Mouse (Mus musculus) megakaryocyte, embryonic 14.5 days (primary cell): Measurements from ENCODE around the gene Creg2. TPM values are rescaled to one million over a fixed set of nuclear protein-coding genes. Genes with fewer than 3 reads are reported as not detected.
A peak's percentile ranks its signal among the peaks of the same experiment; 100 is the strongest.

Experiments used
- H3K27me3 ChIP-seq: replicated peaks from 2 replicates; pipeline ENCODE3; 2012; ENCODE audit warnings: inconsistent platforms
- H3K36me3 ChIP-seq: replicated peaks from 2 replicates; pipeline ENCODE3; 2012; ENCODE audit warnings: low read length, inconsistent platforms, mixed read lengths
- H3K4me1 ChIP-seq: 2 replicates; pipeline ENCODE4 v1.6.1; 2012; ENCODE audit warnings: inconsistent platforms
- H3K4me3 ChIP-seq: replicated peaks from 2 replicates; pipeline ENCODE3; 2012; ENCODE audit warnings: moderate library complexity, mild to moderate bottlenecking, inconsistent platforms
- H3K9me3 ChIP-seq: 2 replicates; pipeline ENCODE4 v1.6.1; 2012; ENCODE audit warnings: inconsistent platforms
- FLI1 ChIP-seq: IDR thresholded peaks from 2 replicates; pipeline ENCODE4 v1.6.1; 2012; ENCODE audit warnings: low read length, inconsistent platforms, mixed read lengths
- GATA1 ChIP-seq: IDR thresholded peaks from 3 replicates; pipeline ENCODE4 v1.6.1; 2012; ENCODE audit warnings: mixed read lengths, low read length, inconsistent platforms, borderline replicate concordance
- polyA plus RNA-seq: library from polyadenylated mRNA; stranded (reverse); fragments of >175 nt; gene quantifications from 2 replicates; pipeline ENCODE4 v1.2.3, GENCODE M21; 2012; ENCODE audit warnings: low replicate concordance; ENCODE audit not compliant: insufficient read depth

Gene Creg2
- polyA plus RNA-seq, 1 experiment: 0.13 TPM

DNA sequence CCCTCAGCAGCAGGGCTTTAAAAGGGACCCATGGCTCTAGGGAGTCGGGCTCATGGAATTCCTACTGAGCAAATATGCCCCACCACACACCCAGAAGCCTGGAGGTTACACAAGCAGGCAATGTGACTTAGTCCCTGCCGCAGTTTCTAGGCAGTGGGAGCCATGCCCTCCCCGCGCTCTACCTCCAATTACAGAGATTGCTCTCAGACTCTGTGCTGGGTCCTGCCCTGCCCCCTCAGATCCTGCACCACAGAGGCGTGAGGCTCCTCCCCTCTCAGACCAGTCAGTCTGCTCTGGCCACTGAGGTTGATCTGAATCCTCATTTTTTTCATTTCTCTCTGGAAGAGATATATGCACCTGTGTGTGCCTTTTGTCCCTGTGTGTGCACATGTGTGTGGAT, 14.6 kb downstream of the Creg2 start:
- Histone ChIP-seq H3K36me3 (no peaks in the 10 kb centered on the region), H3K27me3 (peaks cover 28% of the 10 kb centered on the region), H3K4me3 (no peak overlapping the region), H3K4me1 (peaks cover 5% of the 10 kb centered on the region; the same call in 1 of the 2 replicates), H3K9me3 (peaks cover 3% of the 10 kb centered on the region)
- no peak for TF ChIP-seq GATA1
- no peak for TF ChIP-seq FLI1

- Histone ChIP-seq H3K27me3 (peaks cover 28% of the 10 kb centered on the region), H3K36me3 (no peaks in the 10 kb centered on the region), H3K4me1 (peaks cover 5% of the 10 kb centered on the region; the same call in 1 of the 2 replicates), H3K4me3 (no peak overlapping the region), H3K9me3 (no peaks in the 10 kb centered on the region)
- TF ChIP-seq FLI1: no peak
Observed at GRCm38 (mm10) chr1:39636196-39636595, 15.1 kb downstream of the Creg2 start.

GRCm38 (mm10) chr1:39628606-39629005, 22.7 kb downstream of the Creg2 start:
- TF ChIP-seq FLI1: no peak
- no peaks in the 10 kb centered on the region for H3K9me3 ChIP-seq
- no peaks in the 10 kb centered on the region for H3K4me1 ChIP-seq
- no peak overlapping the region for H3K4me3 ChIP-seq
- no peaks in the 10 kb centered on the region for H3K36me3 ChIP-seq
- peaks cover 8% of the 10 kb centered on the region for H3K27me3 ChIP-seq

DNA sequence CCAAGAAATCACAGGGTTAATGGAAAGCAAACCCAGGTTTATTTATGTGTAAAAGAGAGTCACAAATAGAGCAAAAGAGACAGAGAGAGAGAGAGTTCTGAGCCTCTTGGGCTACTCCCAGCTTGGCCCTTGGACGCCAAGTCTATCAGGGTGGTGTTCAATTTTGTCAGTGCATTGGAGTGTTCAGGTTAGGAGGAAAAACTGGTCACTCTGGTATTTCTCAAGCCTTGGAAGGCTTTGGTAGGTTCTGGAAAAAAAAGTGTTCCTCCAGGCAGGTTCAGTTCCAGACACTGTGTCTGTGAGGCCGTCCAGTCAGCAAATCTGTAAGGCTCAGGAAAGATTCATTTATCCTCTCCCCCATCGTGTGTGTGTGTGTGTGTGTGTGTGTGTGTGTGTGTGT, 25.8 kb downstream of the Creg2 start:
- H3K9me3 ChIP-seq: no peaks in the 10 kb centered on the region
- H3K4me1 ChIP-seq: no peaks in the 10 kb centered on the region
- H3K36me3 ChIP-seq: no peaks in the 10 kb centered on the region
- peaks cover 10% of the 10 kb centered on the region for H3K27me3 ChIP-seq
- H3K4me3 ChIP-seq: no peak overlapping the region
- TF ChIP-seq GATA1 (no peak), FLI1 (no peak)

DNA sequence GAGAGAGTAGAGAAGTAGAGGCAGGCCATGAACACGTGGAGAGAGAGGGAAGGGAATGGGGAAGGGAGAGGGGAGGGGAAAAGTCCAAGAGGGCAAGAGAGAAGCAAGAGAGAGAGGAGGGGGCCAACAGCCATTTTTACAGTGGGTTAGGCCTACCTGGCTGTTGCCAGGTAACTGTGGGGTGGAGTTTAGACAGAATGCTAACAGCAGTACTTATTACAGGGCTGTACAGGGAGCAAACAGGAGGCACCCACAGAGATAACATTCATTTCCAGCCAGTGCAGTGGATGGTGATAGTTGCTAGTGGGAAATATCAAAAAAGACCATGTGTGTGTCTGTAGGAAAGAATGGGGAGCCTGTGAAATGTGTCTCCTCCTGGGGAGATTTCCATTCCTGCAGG, 27.5 kb downstream of the Creg2 start:
- Histone ChIP-seq H3K36me3 (no peaks in the 10 kb centered on the region), H3K27me3 (peaks cover 15% of the 10 kb centered on the region), H3K4me3 (no peak overlapping the region), H3K9me3 (no peaks in the 10 kb centered on the region), H3K4me1 (no peaks in the 10 kb centered on the region)
- TF ChIP-seq GATA1 (no peak), FLI1 (no peak)

DNA sequence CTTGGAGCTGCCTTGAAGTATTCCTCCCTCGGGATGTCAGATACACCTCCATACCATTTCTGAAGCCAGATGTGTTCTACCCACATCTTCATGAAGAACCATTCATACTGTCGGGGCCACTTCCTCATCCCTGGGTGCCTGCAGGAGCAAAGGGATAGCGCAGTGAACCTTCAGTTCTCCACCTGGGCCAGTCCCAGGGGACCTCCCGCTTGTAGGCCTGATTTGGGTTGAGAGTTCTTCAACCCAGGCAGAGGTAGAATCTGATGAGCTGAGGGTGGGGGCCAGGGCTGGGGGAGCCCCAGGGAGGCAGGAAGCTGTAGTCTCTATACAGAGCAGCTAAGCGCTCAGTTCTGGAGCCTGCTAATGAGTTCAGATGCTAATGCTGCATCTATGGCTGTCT, 28.2 kb downstream of the Creg2 start:
- Histone ChIP-seq H3K27me3 (peaks cover 14% of the 10 kb centered on the region), H3K4me3 (no peak overlapping the region), H3K36me3 (no peaks in the 10 kb centered on the region), H3K9me3 (no peaks in the 10 kb centered on the region), H3K4me1 (no peaks in the 10 kb centered on the region)
- TF ChIP-seq FLI1 (no peak), GATA1 (no peak)

GRCm38 (mm10) chr1:39618524-39618923, 32.8 kb downstream of the Creg2 start:
- Histone ChIP-seq H3K4me3 (no peak overlapping the region), H3K4me1 (peaks cover 24% of the 10 kb centered on the region), H3K9me3 (no peaks in the 10 kb centered on the region), H3K27me3 (peaks cover 15% of the 10 kb centered on the region), H3K36me3 (no peaks in the 10 kb centered on the region)
- TF ChIP-seq GATA1 (no peak), FLI1 (no peak)

DNA sequence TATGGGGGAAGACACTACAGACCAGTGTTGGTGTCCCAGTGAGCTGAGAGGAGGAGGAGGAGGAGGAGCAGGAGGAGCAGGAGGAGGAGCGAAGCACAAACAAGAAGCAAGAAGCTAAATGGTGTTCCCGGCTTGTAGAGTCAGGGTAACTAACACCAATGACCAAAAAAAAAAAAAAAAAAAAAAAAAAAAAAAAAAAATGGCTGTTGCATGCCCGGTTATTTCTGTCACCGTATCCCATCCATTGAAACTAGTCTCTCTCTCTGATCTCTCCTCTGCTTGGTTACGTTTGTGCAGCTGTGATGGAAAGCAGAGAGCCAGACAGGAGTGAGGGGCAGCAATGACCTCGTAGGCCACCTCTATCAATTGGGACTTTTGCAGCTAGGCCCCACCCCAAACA, 35.7 kb downstream of the Creg2 start:
- TF ChIP-seq GATA1: no peak
- TF ChIP-seq FLI1: no peak
- H3K4me1 ChIP-seq: peaks cover 24% of the 10 kb centered on the region

DNA sequence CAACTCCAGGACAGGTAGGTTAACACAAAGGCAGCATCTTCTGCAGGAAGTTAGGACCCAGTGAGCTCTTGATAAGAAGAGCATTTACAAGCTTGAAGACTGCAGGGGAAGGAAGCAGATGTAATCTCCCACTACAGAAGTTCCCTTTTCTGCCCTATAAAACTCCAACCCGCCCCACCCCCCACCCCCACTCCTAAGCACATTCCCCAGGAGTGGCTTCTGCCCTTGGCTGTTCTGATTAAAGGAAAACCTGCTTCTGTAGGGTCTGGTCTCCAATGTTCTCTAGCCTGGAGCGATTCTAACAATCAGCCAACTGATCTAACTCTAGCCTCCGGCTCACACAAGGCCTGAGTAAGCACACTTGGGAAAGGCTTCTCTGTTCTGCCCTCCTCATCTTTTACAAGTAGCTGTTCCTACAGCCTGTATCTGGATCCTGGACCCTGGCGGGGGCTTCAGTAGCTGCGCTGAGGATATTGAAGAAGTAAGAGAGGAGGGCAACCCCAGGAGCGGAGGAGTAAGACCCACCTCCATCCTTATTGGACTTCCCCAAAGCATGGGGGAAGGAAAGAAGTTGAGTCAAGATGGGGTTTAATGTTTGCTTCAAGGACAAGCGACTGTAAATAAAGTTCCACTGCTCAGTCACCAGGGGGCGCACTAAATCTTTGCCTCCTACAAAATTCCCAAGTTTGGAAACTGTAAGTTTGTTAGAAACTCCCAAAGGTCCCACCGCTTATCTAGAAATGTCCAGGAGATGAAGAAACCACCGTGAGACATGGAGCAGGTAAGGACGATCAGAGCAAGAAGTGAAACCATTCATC, 36.6 kb downstream of the Creg2 start:
- TF ChIP-seq FLI1 (no peak), GATA1 (no peak)
- Histone ChIP-seq H3K4me3 (peak overlapping the region; percentile 86), H3K9me3 (no peaks in the 10 kb centered on the region), H3K27me3 (peaks cover 9% of the 10 kb centered on the region), H3K4me1 (peaks cover 24% of the 10 kb centered on the region), H3K36me3 (no peaks in the 10 kb centered on the region)

More for the DNA sequence above, 35.7 kb downstream of the Creg2 start:
- Histone ChIP-seq H3K36me3 (no peaks in the 10 kb centered on the region), H3K9me3 (no peaks in the 10 kb centered on the region), H3K27me3 (peaks cover 11% of the 10 kb centered on the region), H3K4me3 (peak overlapping the region; percentile 86)

- H3K4me3 ChIP-seq: no peak overlapping the region
- peaks cover 4% of the 10 kb centered on the region for H3K27me3 ChIP-seq
- no peaks in the 10 kb centered on the region for H3K36me3 ChIP-seq
- H3K4me1 ChIP-seq: peaks cover 24% of the 10 kb centered on the region
- no peaks in the 10 kb centered on the region for H3K9me3 ChIP-seq
- TF ChIP-seq FLI1 (no peak), GATA1 (no peak)
Observed at GRCm38 (mm10) chr1:39613061-39613460, 38.2 kb downstream of the Creg2 start.
